Mouse (Mus musculus) liver, adult 2 months (tissue): Measurements from ENCODE around the gene Slc25a42. TPM values are rescaled to one million over a fixed set of nuclear protein-coding genes. Genes with fewer than 3 reads are reported as not detected.
A peak's percentile ranks its signal among the peaks of the same experiment; 100 is the strongest.

Experiments used
- DNase-seq: peaks from one replicate; pipeline ENCODE4 v3.0.0-alpha.2; 2011; ENCODE audit warnings: low read depth, low spot score; ENCODE audit errors: extremely low read depth
- H3K27ac ChIP-seq: fragments of 200-500 bp; replicated peaks from 2 replicates; pipeline ENCODE4 v1.5.1; 2012; ENCODE audit warnings: low read depth, mild to moderate bottlenecking, control low read depth, inconsistent platforms, low read length; ENCODE audit not compliant: insufficient read depth
- H3K27me3 ChIP-seq: fragments of 200-500 bp; 2 replicates; pipeline ENCODE4 v1.6.1; 2012; ENCODE audit warnings: mild to moderate bottlenecking, moderate library complexity, low read length, inconsistent platforms; ENCODE audit not compliant: control insufficient read depth, insufficient read depth
- H3K36me3 ChIP-seq: fragments of 200-500 bp; 2 replicates; pipeline ENCODE4 v1.6.1; 2012; ENCODE audit warnings: low read length, inconsistent platforms; ENCODE audit not compliant: control insufficient read depth, insufficient read depth
- H3K4me1 ChIP-seq: fragments of 200-500 bp; 2 replicates; pipeline ENCODE4 v1.6.1; 2011; ENCODE audit warnings: low read length; ENCODE audit not compliant: control insufficient read depth, insufficient read depth
- H3K4me3 ChIP-seq: fragments of 200-500 bp; 2 replicates; pipeline ENCODE4 v1.5.1; 2011; ENCODE audit warnings: low read depth, mild to moderate bottlenecking, control low read depth, low read length, moderate library complexity; ENCODE audit not compliant: insufficient read depth
- H3K79me2 ChIP-seq: fragments of 200-500 bp; 2 replicates; pipeline ENCODE4 v1.6.1; 2012; ENCODE audit warnings: inconsistent platforms, mild to moderate bottlenecking, low read length, moderate library complexity; ENCODE audit not compliant: control insufficient read depth, insufficient read depth
- H3K9ac ChIP-seq: fragments of 200-500 bp; 2 replicates; pipeline ENCODE4 v1.6.1; 2012; ENCODE audit warnings: low read depth, mild to moderate bottlenecking, control low read depth, inconsistent platforms, low read length
- CTCF ChIP-seq: fragments of 200-500 bp; IDR thresholded peaks from 2 replicates; pipeline ENCODE4 v1.5.1; 2011; ENCODE audit warnings: low read depth, low read length, control low read depth
- POLR2A ChIP-seq: fragments of 200-500 bp; IDR thresholded peaks from 2 replicates; pipeline ENCODE4 v1.6.1; 2011; ENCODE audit warnings: low read length, control low read depth; ENCODE audit not compliant: insufficient read depth; ENCODE audit errors: extremely low read depth
- WGBS: fragments of 180-500 bp; shearing (Covaris S2); methylation state at CpG from one replicate; pipeline ENCODE4 v1.1.7; 2018; 5-methylcytosine and 5-hydroxymethylcytosine counted together
- polyA plus RNA-seq: library from polyadenylated mRNA; depleted of rRNA; stranded (reverse); fragments of >200 nt; gene quantifications from 2 replicates; pipeline ENCODE4 v1.2.3, GENCODE M21; 2012
- total RNA-seq: library from RNA; depleted of rRNA; stranded (reverse); fragments of >200 nt; gene quantifications from 2 replicates; pipeline ENCODE4 v1.2.3, GENCODE M21; 2014

Gene Slc25a42
- total and polyA plus RNA-seq, 2 experiments = 31.4 to 117 TPM

GRCm38 (mm10) chr8:70246622-70247021, 34.5 kb upstream of the Slc25a42 start:
- Histone ChIP-seq H3K9ac (no peak overlapping the region), H3K27me3 (no peaks in the 10 kb centered on the region), H3K36me3 (peaks cover 48% of the 10 kb centered on the region), H3K4me3 (no peak overlapping the region), H3K79me2 (peaks cover 6% of the 10 kb centered on the region), H3K4me1 (no peaks in the 10 kb centered on the region), H3K27ac (no peak overlapping the region)
- WGBS = 95% methylated on average over 6 of the region's 6 CpGs
- no peak for TF ChIP-seq CTCF
- no peak for TF ChIP-seq POLR2A
- DNase-seq = no peak

GRCm38 (mm10) chr8:70240642-70241041, 28.5 kb upstream of the Slc25a42 start:
- Histone ChIP-seq H3K27me3 (no peaks in the 10 kb centered on the region), H3K9ac (no peak overlapping the region), H3K79me2 (peaks cover 2% of the 10 kb centered on the region), H3K4me1 (peaks cover 6% of the 10 kb centered on the region), H3K4me3 (no peak overlapping the region), H3K27ac (no peak overlapping the region), H3K36me3 (peaks cover 44% of the 10 kb centered on the region)
- DNase-seq = no peak
- peak; percentile 51 for TF ChIP-seq CTCF
- no peak for TF ChIP-seq POLR2A
- 92% methylated on average over 5 of the region's 5 CpGs for WGBS

DNA sequence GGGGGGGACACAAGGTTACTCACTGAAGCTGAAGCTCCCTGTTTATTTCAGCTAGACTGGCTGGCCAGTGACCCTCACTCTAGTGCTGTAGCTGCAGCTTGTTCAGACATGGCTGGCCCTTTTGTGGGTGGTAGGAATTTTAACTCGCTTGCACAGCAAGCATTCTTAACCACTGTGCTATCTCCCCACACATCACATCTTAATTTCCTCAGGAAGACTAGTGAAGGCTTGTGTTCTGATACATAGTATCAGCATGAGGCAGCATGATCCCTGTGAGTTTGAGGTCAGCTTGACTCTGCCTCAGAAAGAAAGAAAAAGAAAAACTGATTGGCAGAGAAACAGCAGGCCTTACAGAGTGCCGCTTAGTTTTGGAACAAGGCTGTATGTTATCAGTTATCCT, 25.7 kb upstream of the Slc25a42 start:
- WGBS = 80% methylated on average over 2 of the region's 2 CpGs
- no peak for DNase-seq
- peaks cover 14% of the 10 kb centered on the region for H3K4me1 ChIP-seq
- no peak overlapping the region for H3K4me3 ChIP-seq
- no peak overlapping the region for H3K9ac ChIP-seq
- no peak overlapping the region for H3K27ac ChIP-seq
- peaks cover 28% of the 10 kb centered on the region for H3K36me3 ChIP-seq
- H3K79me2 ChIP-seq = no peaks in the 10 kb centered on the region; the same call in 1 of the 2 replicates
- no peak for TF ChIP-seq POLR2A
- TF ChIP-seq CTCF = no peak
- H3K27me3 ChIP-seq = no peaks in the 10 kb centered on the region

DNA sequence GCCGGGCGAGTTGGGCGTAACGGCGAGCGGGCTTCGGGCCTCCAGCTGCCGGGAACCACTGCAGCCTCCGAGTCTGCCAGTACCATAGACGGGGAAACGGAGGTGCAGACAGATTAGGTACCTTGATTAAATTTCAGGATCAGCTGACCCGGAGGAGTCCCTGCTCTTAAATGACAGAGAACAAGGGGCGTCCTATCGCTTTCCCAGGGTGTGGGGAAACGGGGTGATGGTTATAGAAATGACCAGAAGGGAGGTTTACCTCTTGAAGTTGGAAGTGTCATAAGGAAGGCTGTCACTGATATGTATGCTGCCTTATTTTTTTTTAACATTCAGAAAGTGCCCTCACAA, 22.6 kb upstream of the Slc25a42 start:
- H3K4me3 ChIP-seq = peak overlapping the region; percentile 68
- no peaks in the 10 kb centered on the region for H3K27me3 ChIP-seq
- no peak for TF ChIP-seq CTCF
- TF ChIP-seq POLR2A = no peak
- H3K4me1 ChIP-seq = peaks cover 14% of the 10 kb centered on the region
- DNase-seq = no peak
- 0% methylated on average over 15 of the region's 15 CpGs for WGBS
- peak overlapping the region; percentile 34 for H3K27ac ChIP-seq
- no peaks in the 10 kb centered on the region; the same call in 1 of the 2 replicates for H3K79me2 ChIP-seq
- peak overlapping the region; percentile 72 for H3K9ac ChIP-seq
- peaks cover 15% of the 10 kb centered on the region for H3K36me3 ChIP-seq

DNA sequence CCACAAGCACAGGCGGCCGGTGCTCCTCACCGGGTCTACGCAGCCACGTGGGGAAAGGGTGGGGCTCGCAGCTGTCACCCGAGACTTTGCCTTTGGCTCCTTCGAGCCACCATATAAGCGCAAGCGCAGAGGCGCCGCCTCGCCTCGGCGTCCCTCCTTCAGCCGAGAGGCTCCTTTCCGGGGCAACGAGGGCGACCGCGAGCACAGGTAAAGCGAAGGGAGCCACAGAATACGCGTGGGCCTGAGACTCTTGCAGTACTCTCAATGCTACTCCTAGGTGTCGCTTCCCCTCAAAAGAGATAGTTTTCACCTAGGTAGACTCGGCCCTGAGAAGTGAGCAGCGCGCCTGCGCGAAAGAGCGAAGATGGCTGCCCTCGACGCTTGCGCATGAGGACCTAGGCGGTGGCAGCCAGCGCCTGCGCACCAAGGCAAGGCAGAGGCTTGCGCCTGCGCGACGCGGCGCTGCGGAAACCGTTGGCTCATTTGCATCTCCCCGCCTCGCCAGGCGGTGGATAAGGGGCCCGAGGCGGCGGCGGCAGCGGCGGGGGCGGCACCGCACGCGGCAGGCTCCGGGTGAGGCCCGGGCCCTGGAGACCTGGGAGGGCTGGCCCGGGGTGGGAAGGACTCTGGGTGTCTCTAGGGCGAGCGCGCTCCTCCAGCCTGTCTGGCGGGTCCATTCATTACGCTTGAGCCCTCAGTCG, 22.1 kb upstream of the Slc25a42 start, which contains the start of the genes Sugp2 and Armc6:
Gene Sugp2, plus strand, starts transcription at position 147 of the 701 bp plus-strand sequence.
Gene Armc6, minus strand, starts transcription at position 387 of the 701 bp plus-strand sequence.
- Histone ChIP-seq H3K36me3 (peaks cover 15% of the 10 kb centered on the region), H3K4me3 (peak within 1 kb of the TSS; percentile 68), H3K27ac (peak within 1 kb of the TSS; percentile 92), H3K27me3 (no peaks in the 10 kb centered on the region), H3K79me2 (no peaks in the 10 kb centered on the region; the same call in 1 of the 2 replicates), H3K9ac (peak within 1 kb of the TSS; percentile 87), H3K4me1 (peaks cover 14% of the 10 kb centered on the region)
- under 1% methylated on average over 67 of the region's 67 CpGs for WGBS
- TF ChIP-seq CTCF (no peak), POLR2A (peak; percentile 28; the same call in 1 of the 2 replicates)
- peak; percentile 81 for DNase-seq

GRCm38 (mm10) chr8:70233606-70234005, 21.5 kb upstream of the Slc25a42 start:
- TF ChIP-seq CTCF = no peak
- no peak for TF ChIP-seq POLR2A
- WGBS = 9% methylated on average over 13 of the region's 13 CpGs
- H3K27ac ChIP-seq = no peak overlapping the region
- peaks cover 14% of the 10 kb centered on the region for H3K4me1 ChIP-seq
- H3K9ac ChIP-seq = peak overlapping the region; percentile 87
- no peaks in the 10 kb centered on the region for H3K27me3 ChIP-seq
- no peak for DNase-seq
- no peaks in the 10 kb centered on the region; the same call in 1 of the 2 replicates for H3K79me2 ChIP-seq
- H3K36me3 ChIP-seq = peaks cover 14% of the 10 kb centered on the region
- peak overlapping the region; percentile 68 for H3K4me3 ChIP-seq
